Comparison of ENCODE assay signal across 8 mouse cellular contexts in genomic region chr10:60193532-60194423, GRCm38 (mm10). TPM values are rescaled to one million over a fixed set of nuclear protein-coding genes. Genes with fewer than 3 reads are reported as not detected.
A peak's percentile ranks its signal among the peaks of the same experiment; 100 is the strongest.
DNase-seq lines count a peak whose midpoint lies in the region; ATAC-seq and TF ChIP-seq lines count a peak whose summit lies in the region.

No protein-coding gene starts in this region.

- 3% methylated on average over 19 of the region's 19 CpGs for WGBS in forebrain, embryonic 12.5 days
- 6% methylated on average over 19 of the region's 19 CpGs for WGBS in kidney, postnatal 0 days
- 2% methylated on average over 19 of the region's 19 CpGs for WGBS in midbrain, embryonic 13.5 days

- no peaks in the 10 kb centered on the region for H3K36me3 ChIP-seq in forebrain, embryonic 12.5 days (replicated peaks)
- H3K36me3 ChIP-seq in kidney, postnatal 0 days (ENCODE audit: insufficient read depth, low read length), result no peaks in the 10 kb centered on the region
- no peaks in the 10 kb centered on the region for H3K36me3 ChIP-seq in midbrain, embryonic 13.5 days

- peak; percentile 18 to 43 for DNase-seq in lung, adult 18-20 months
- no peak for DNase-seq in lung, postnatal 25 days (ENCODE audit: low spot score)
- peak; percentile 82 for DNase-seq in ZHBTc4 (ENCODE audit: low read depth, low spot score)
- DNase-seq in kidney, postnatal 0 days (ENCODE audit: low spot score), result peak; percentile 89
- no peak for DNase-seq in T-cell, adult 2 months (ENCODE audit: low spot score)
- no peak for DNase-seq in layer of hippocampus, postnatal 25 days (ENCODE audit: extremely low spot score in 1 of 2, low spot score in 1 of 2)

- 0 out of 2 replicates have a peak overlapping the region, but pooled peaks have one; percentile 40 for H3K9ac ChIP-seq in forebrain, embryonic 12.5 days
- peak overlapping the region; percentile 46; the same call in 1 of the 2 replicates for H3K9ac ChIP-seq in kidney, postnatal 0 days (ENCODE audit: low read depth, low read length)
- peak overlapping the region; percentile 36; the same call in 1 of the 2 replicates for H3K9ac ChIP-seq in midbrain, embryonic 13.5 days (replicated peaks)

- no peaks in the 10 kb centered on the region for H3K9me3 ChIP-seq in forebrain, embryonic 12.5 days
- H3K9me3 ChIP-seq in kidney, postnatal 0 days (replicated peaks; ENCODE audit: low read length), result no peaks in the 10 kb centered on the region
- no peaks in the 10 kb centered on the region for H3K9me3 ChIP-seq in midbrain, embryonic 13.5 days

- H3K27me3 ChIP-seq in forebrain, embryonic 12.5 days, result no peaks in the 10 kb centered on the region; the same call in 1 of the 2 replicates
- H3K27me3 ChIP-seq in kidney, postnatal 0 days (ENCODE audit: insufficient read depth, low read length), result no peaks in the 10 kb centered on the region
- peaks cover 9% of the 10 kb centered on the region; the same call in 1 of the 2 replicates for H3K27me3 ChIP-seq in midbrain, embryonic 13.5 days

- peak overlapping the region; percentile 92 for H3K27ac ChIP-seq in forebrain, embryonic 12.5 days
- peak overlapping the region; percentile 47; the same call in 1 of the 2 replicates for H3K27ac ChIP-seq in kidney, postnatal 0 days
- H3K27ac ChIP-seq in midbrain, embryonic 13.5 days, result peak overlapping the region; percentile 76

- H3K4me1 ChIP-seq in forebrain, embryonic 12.5 days, result peaks cover 55% of the 10 kb centered on the region
- H3K4me1 ChIP-seq in kidney, postnatal 0 days (replicated peaks; ENCODE audit: insufficient read depth, low read length), result peaks cover 20% of the 10 kb centered on the region
- H3K4me1 ChIP-seq in midbrain, embryonic 13.5 days (replicated peaks), result peaks cover 47% of the 10 kb centered on the region

- no peak overlapping the region for H3K4me3 ChIP-seq in forebrain, embryonic 12.5 days (replicated peaks)
- H3K4me3 ChIP-seq in kidney, postnatal 0 days (replicated peaks; ENCODE audit: low read depth, low read length), result 0 out of 2 replicates have a peak overlapping the region, but pooled peaks have one; percentile 5
- H3K4me3 ChIP-seq in midbrain, embryonic 13.5 days (replicated peaks), result no peak overlapping the region; the same call in 1 of the 2 replicates

- TF ChIP-seq CTCF in kidney, postnatal 0 days (IDR thresholded peaks at IDR 0.05; ENCODE audit: low read depth), result peak; percentile 35; the same call in 1 of the 2 replicates

- peak; percentile 90 for ATAC-seq in forebrain, embryonic 12.5 days (ENCODE audit: low FRiP score)
- peak; percentile 77 for ATAC-seq in kidney, postnatal 0 days (replicated peaks; ENCODE audit: low FRiP score, low read depth)
- ATAC-seq in midbrain, embryonic 13.5 days, result peak; percentile 88

- peak overlapping the region; percentile 48 for H3K4me2 ChIP-seq in forebrain, embryonic 12.5 days
- H3K4me2 ChIP-seq in kidney, postnatal 0 days (ENCODE audit: low read length), result peak overlapping the region; percentile 41
- H3K4me2 ChIP-seq in midbrain, embryonic 13.5 days (replicated peaks), result peak overlapping the region; percentile 42

RNA-seq across cellular contexts. Expression of gene Chst3, which starts 25.3 kb away (rescaled TPM):
- polyA plus RNA-seq in forebrain, embryonic 12.5 days (2016; fragmentation: Nextera tagmentation; extraction: Ambion mirVana), result 3.7 and 4.0 TPM in 2 replicates
- polyA plus RNA-seq in kidney, postnatal 0 days (2015; fragmentation: Nextera tagmentation; extraction: Ambion mirVana), result 0.87 and 0.96 TPM in 2 replicates
- 1.3 and 1.7 TPM in 2 replicates for polyA plus RNA-seq in midbrain, embryonic 13.5 days (2015; fragmentation: Nextera tagmentation; extraction: Ambion mirVana)
- total RNA-seq in layer of hippocampus, postnatal 25 days (2021), result 1 to 10 TPM; 2.8 to 3.1 TPM

Comparison
In these comparisons a context has a peak if more than half of its experiments do, and no peak if none do; other contexts are left out.
1. DNase-seq: peak in lung, adult 18-20 months (2 of 2), ZHBTc4 (single experiment) and kidney, postnatal 0 days (single experiment); none in lung, postnatal 25 days (single experiment), T-cell, adult 2 months (single experiment) and layer of hippocampus, postnatal 25 days (0 of 2).
2. Peak in every context shown above with its lines, with median percentiles within 50 percentile points of each other: ATAC-seq, H3K27ac ChIP-seq, H3K4me2 ChIP-seq and H3K9ac ChIP-seq.